Mouse (Mus musculus): ENCODE measurements around the gene 4933402E13Rik. TPM values are rescaled to one million over a fixed set of nuclear protein-coding genes. Genes with fewer than 3 reads are reported as not detected.

The 4933402E13Rik gene
- polyA plus RNA-seq (2015; fragmentation: Nextera tagmentation; extraction: Ambion mirVana) = not detected in 2 replicates

DNA sequence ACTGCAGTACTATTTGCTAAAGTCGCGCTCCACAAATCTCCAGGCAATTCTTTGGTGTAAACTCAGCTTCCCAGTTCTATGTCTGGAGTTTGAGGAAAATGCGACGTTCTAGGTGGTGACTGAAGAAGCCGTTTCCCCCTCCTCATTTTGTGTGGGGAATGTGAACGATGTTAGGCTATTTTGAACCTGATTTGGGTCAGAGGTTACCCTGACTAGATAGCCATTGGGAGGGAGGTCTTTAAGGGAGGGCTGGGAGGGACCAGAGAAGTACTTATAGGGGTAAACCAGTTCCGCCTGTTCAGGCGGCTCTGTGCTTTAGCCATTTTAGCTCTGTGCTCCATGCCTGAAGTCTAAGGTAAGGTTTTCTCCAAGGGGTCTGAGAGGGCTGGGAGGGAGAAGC lies at the start of gene 4933402E13Rik:
Gene 4933402E13Rik (plus strand): TSS at position 301 of the 400 bp plus-strand sequence.
- Histone ChIP-seq H3K36me3 (ENCODE audit: poor library complexity, severe bottlenecking) (no peaks in the 10 kb centered on the region), H3K9me3 (replicated peaks) (no peaks in the 10 kb centered on the region), H3K4me1 (no peaks in the 10 kb centered on the region), H3K27me3 (no peaks in the 10 kb centered on the region), H3K4me2 (no peak within 1 kb of the TSS), H3K4me3 (no peak within 1 kb of the TSS), H3K27ac (no peak within 1 kb of the TSS), H3K9ac (no peak within 1 kb of the TSS)
- WGBS = 86% methylated on average over 8 of the region's 8 CpGs
- ATAC-seq = no peak

Other genes with a start within 250 kb of the 4933402E13Rik start
- gene 4931400O07Rik, start 184.5 kb downstream of the 4933402E13Rik start, polyA plus RNA-seq (2015; fragmentation: Nextera tagmentation; extraction: Ambion mirVana) = not detected in 2 replicates

Data from forebrain, embryonic 13.5 days (tissue).